Mouse (Mus musculus): ENCODE results near the gene Zfp385c. TPM values are rescaled to one million over a fixed set of nuclear protein-coding genes. Genes with fewer than 3 reads are reported as not detected.

Gene Zfp385c
- total and polyA plus RNA-seq, 3 experiments = 0.34 to 0.59 (median 0.48) TPM

- Histone ChIP-seq H3K79me2 (replicated peaks; ENCODE audit: control insufficient read depth, insufficient read depth, low read length) (peaks cover 2% of the 10 kb centered on the region), H3K27ac (peak overlapping the region; percentile 71), H3K27me3 (ENCODE audit: control insufficient read depth, insufficient read depth, low read length) (no peaks in the 10 kb centered on the region), H3K4me3 (no peak overlapping the region; the same call in 1 of the 2 replicates), H3K4me1 (ENCODE audit: control insufficient read depth, insufficient read depth, low read length) (peaks cover 24% of the 10 kb centered on the region), H3K9ac (ENCODE audit: low read depth, low read length) (peak overlapping the region; percentile 32; the same call in 1 of the 2 replicates), H3K36me3 (ENCODE audit: control insufficient read depth, insufficient read depth, low read length) (peaks cover 25% of the 10 kb centered on the region)
- DNase-seq = peak in 1 of 2 experiments; percentile 38
- TF ChIP-seq CTCF (IDR thresholded peaks at IDR 0.05) = no peak
- 0 out of 2 replicates have a peak, but pooled peaks have one; percentile 31 for TF ChIP-seq EP300 (IDR thresholded peaks at IDR 0.05; ENCODE audit: insufficient read depth, low read depth, low read length)
- peak; percentile 47; the same call in 1 of the 2 replicates for TF ChIP-seq POLR2A (IDR thresholded peaks at IDR 0.05; ENCODE audit: insufficient read depth, low read depth, low read length)
- WGBS = 19% methylated on average over 9 of the region's 9 CpGs
- intact Hi-C loops (cut with DNase I) = no loop called here
Measured at GRCm38 (mm10) chr11:100609997-100610680, 82.1 kb downstream of the Zfp385c start.

DNA sequence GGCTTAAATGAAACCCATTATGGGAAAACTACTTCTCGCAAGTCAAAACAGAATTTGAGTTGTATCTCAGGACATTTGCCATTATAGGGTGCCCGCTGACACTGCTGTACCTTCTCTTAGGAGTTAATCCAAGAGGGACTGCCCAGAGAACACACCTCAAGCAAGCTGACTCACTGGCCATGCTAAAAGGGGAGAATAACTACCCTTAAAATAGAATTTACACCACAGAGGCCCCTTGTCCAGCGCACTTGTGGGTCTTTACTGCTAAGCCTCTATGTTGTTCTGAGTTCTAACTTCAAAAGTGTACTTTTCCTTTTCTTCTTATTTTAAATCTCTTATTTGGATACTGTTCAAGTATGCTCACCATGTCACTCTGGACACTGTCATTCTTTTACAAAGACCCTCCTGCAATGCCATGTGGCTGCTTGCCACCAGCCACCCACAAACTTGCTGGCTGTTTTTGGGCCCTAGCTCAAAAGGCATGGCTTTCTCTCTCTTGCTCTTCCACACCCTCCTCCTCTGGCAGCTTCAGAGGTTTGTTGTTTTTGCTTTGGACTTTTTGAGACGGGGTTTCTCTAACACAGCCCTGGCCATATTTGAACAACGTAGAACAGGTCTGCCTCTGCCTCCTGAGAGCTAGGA lies 82.8 kb downstream of the Zfp385c start:
- Histone ChIP-seq H3K4me3 (no peak overlapping the region), H3K9ac (ENCODE audit: low read depth, low read length) (no peak overlapping the region), H3K27ac (peak overlapping the region; percentile 71), H3K36me3 (ENCODE audit: control insufficient read depth, insufficient read depth, low read length) (peaks cover 25% of the 10 kb centered on the region), H3K27me3 (ENCODE audit: control insufficient read depth, insufficient read depth, low read length) (no peaks in the 10 kb centered on the region), H3K4me1 (ENCODE audit: control insufficient read depth, insufficient read depth, low read length) (peaks cover 24% of the 10 kb centered on the region), H3K79me2 (replicated peaks; ENCODE audit: control insufficient read depth, insufficient read depth, low read length) (peaks cover 2% of the 10 kb centered on the region)
- TF ChIP-seq EP300 (IDR thresholded peaks at IDR 0.05; ENCODE audit: insufficient read depth, low read depth, low read length) (no peak), POLR2A (IDR thresholded peaks at IDR 0.05; ENCODE audit: insufficient read depth, low read depth, low read length) (no peak), CTCF (IDR thresholded peaks at IDR 0.05) (no peak)
- intact Hi-C loops (cut with DNase I) = no loop called here
- 61% methylated on average over 5 of the region's 5 CpGs for WGBS
- DNase-seq = no peak

DNA sequence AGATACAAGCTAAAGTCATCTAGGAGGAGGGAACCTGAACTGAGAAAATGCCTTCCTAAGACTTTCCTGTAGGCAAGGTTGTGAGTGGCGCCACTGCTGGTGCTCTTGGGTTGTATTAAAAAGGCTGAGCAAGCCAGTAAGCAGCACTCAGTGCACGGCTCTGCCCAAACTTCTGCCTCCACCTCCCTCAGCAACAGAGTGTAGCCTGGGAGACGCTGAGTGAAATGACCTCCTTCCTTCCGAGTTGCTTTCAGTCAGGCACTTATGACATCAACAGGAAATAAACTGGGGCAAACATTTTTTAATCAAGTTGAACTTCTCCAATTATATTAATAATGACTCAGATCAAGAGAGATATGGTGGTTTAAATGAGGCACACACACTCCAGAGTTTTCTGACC lies 83.5 kb downstream of the Zfp385c start:
- WGBS = 19% methylated on average over 4 of the region's 4 CpGs
- intact Hi-C loops (cut with DNase I) = no loop called here
- H3K9ac ChIP-seq (ENCODE audit: low read depth, low read length) = no peak overlapping the region
- peaks cover 28% of the 10 kb centered on the region for H3K36me3 ChIP-seq (ENCODE audit: control insufficient read depth, insufficient read depth, low read length)
- H3K27ac ChIP-seq = peak overlapping the region; percentile 71
- DNase-seq = no peak
- no peak for TF ChIP-seq POLR2A (IDR thresholded peaks at IDR 0.05; ENCODE audit: insufficient read depth, low read depth, low read length)
- TF ChIP-seq EP300 (IDR thresholded peaks at IDR 0.05; ENCODE audit: insufficient read depth, low read depth, low read length) = no peak
- no peak for TF ChIP-seq CTCF (IDR thresholded peaks at IDR 0.05)
- no peak overlapping the region for H3K4me3 ChIP-seq
- H3K4me1 ChIP-seq (ENCODE audit: control insufficient read depth, insufficient read depth, low read length) = peaks cover 26% of the 10 kb centered on the region
- no peaks in the 10 kb centered on the region for H3K27me3 ChIP-seq (ENCODE audit: control insufficient read depth, insufficient read depth, low read length)
- peaks cover 3% of the 10 kb centered on the region for H3K79me2 ChIP-seq (replicated peaks; ENCODE audit: control insufficient read depth, insufficient read depth, low read length)

DNA sequence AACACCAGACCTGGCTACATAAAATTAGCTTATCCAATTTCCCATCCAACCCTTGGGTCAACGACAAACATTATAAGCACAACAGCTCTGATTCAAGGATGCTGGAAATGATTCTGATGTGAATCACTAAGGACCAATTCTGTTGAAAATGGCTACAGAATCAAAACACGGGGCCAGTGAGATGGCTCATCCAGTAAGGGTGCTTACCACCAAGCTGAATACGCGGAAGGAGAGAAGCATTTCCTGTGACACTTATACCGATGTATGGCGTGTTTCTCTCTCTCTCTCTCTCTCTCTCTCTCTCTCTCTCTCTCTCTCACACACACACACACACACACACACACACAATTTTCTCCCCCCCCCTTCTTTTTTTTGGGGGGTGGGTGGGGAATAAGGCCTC lies 85.1 kb downstream of the Zfp385c start:
- no peak overlapping the region for H3K4me3 ChIP-seq
- DNase-seq = no peak
- H3K36me3 ChIP-seq (ENCODE audit: control insufficient read depth, insufficient read depth, low read length) = peaks cover 28% of the 10 kb centered on the region
- H3K9ac ChIP-seq (ENCODE audit: low read depth, low read length) = no peak overlapping the region
- H3K79me2 ChIP-seq (replicated peaks; ENCODE audit: control insufficient read depth, insufficient read depth, low read length) = peaks cover 6% of the 10 kb centered on the region
- TF ChIP-seq POLR2A (IDR thresholded peaks at IDR 0.05; ENCODE audit: insufficient read depth, low read depth, low read length) (no peak), CTCF (IDR thresholded peaks at IDR 0.05) (no peak), EP300 (IDR thresholded peaks at IDR 0.05; ENCODE audit: insufficient read depth, low read depth, low read length) (no peak)
- H3K27me3 ChIP-seq (ENCODE audit: control insufficient read depth, insufficient read depth, low read length) = no peaks in the 10 kb centered on the region
- no peak overlapping the region for H3K27ac ChIP-seq
- WGBS = 75% methylated on average over 6 of the region's 6 CpGs
- intact Hi-C loops (cut with DNase I) = no loop called here
- peaks cover 26% of the 10 kb centered on the region for H3K4me1 ChIP-seq (ENCODE audit: control insufficient read depth, insufficient read depth, low read length)

- 87% methylated on average over 10 of the region's 10 CpGs for WGBS
- H3K4me1 ChIP-seq (ENCODE audit: control insufficient read depth, insufficient read depth, low read length) = peaks cover 21% of the 10 kb centered on the region
- intact Hi-C loops (cut with DNase I) = no loop called here
Measured at GRCm38 (mm10) chr11:100605451-100605850, 86.8 kb downstream of the Zfp385c start.

More at GRCm38 (mm10) chr11:100605451-100605850, 86.8 kb downstream of the Zfp385c start:
- no peaks in the 10 kb centered on the region for H3K27me3 ChIP-seq (ENCODE audit: control insufficient read depth, insufficient read depth, low read length)
- H3K36me3 ChIP-seq (ENCODE audit: control insufficient read depth, insufficient read depth, low read length) = peaks cover 23% of the 10 kb centered on the region
- no peak for DNase-seq
- TF ChIP-seq CTCF (IDR thresholded peaks at IDR 0.05) (no peak), POLR2A (IDR thresholded peaks at IDR 0.05; ENCODE audit: insufficient read depth, low read depth, low read length) (no peak), EP300 (IDR thresholded peaks at IDR 0.05; ENCODE audit: insufficient read depth, low read depth, low read length) (no peak)
- peaks cover 6% of the 10 kb centered on the region for H3K79me2 ChIP-seq (replicated peaks; ENCODE audit: control insufficient read depth, insufficient read depth, low read length)
- H3K4me3 ChIP-seq = no peak overlapping the region
- H3K9ac ChIP-seq (ENCODE audit: low read depth, low read length) = no peak overlapping the region
- no peak overlapping the region for H3K27ac ChIP-seq

Measured in heart, adult 2 months (tissue).